Mouse (Mus musculus) neural tube, embryonic 14.5 days (tissue): ENCODE results near the gene Hexa. TPM values are rescaled to one million over a fixed set of nuclear protein-coding genes. Genes with fewer than 3 reads are reported as not detected.

Experiments
- ATAC-seq: fragments of 200-750 bp; cut with Nextera tagmentation; 2 replicates; pipeline ENCODE4 v1.8.0; 2017; ENCODE audit warnings: low read depth, mild to moderate bottlenecking, moderate TSS enrichment, moderate library complexity
- H3K27ac ChIP-seq: fragments of 300-500 bp; sonication (generic); 2 replicates; pipeline ENCODE4 v1.5.1; 2014; ENCODE audit warnings: low read depth, mild to moderate bottlenecking, control low read depth, low read length, moderate library complexity, mixed read lengths
- H3K27me3 ChIP-seq: fragments of 300-500 bp; sonication (generic); 2 replicates; pipeline ENCODE4 v1.6.1; 2014; ENCODE audit warnings: low read length; ENCODE audit not compliant: control insufficient read depth, insufficient read depth
- H3K36me3 ChIP-seq: fragments of 300-500 bp; sonication (generic); 2 replicates; pipeline ENCODE4 v1.6.1; 2014; ENCODE audit warnings: low read length, mixed read lengths; ENCODE audit not compliant: control insufficient read depth, insufficient read depth
- H3K4me1 ChIP-seq: fragments of 300-500 bp; sonication (generic); 2 replicates; pipeline ENCODE4 v1.6.1; 2014; ENCODE audit warnings: low read length; ENCODE audit not compliant: control insufficient read depth, insufficient read depth
- H3K4me2 ChIP-seq: fragments of 300-500 bp; sonication (generic); 2 replicates; pipeline ENCODE4 v1.6.1; 2014; ENCODE audit warnings: mild to moderate bottlenecking, low read depth, low read length, control low read depth
- H3K4me3 ChIP-seq: fragments of 300-500 bp; sonication (generic); 2 replicates; pipeline ENCODE4 v1.5.1; 2014; ENCODE audit warnings: low read depth, low read length, control low read depth, mixed read lengths
- H3K9ac ChIP-seq: fragments of 300-500 bp; sonication (generic); replicated peaks from 2 replicates; pipeline ENCODE4 v1.6.1; 2014; ENCODE audit warnings: low read depth, mild to moderate bottlenecking, control low read depth, low read length, mixed read lengths
- H3K9me3 ChIP-seq: fragments of 300-500 bp; sonication (generic); 2 replicates; pipeline ENCODE4 v1.6.1; 2016; ENCODE audit warnings: low read length; ENCODE audit not compliant: control insufficient read depth
- WGBS: fragments of 180-500 bp; shearing (Covaris S2); extraction: QIAGEN DNeasy Blood & Tissue Kit; methylation state at CpG from one replicate; pipeline ENCODE4 v1.1.7; 2014; 5-methylcytosine and 5-hydroxymethylcytosine counted together
- polyA plus RNA-seq: library from polyadenylated mRNA; unstranded; fragments of >200 nt; fragmentation: Nextera tagmentation; extraction: Ambion mirVana; gene quantifications from 2 replicates; pipeline ENCODE4 v1.2.1, GENCODE M21; 2014

Gene Hexa
- polyA plus RNA-seq, 1 experiment from 2014 or later = 49.0 TPM

DNA sequence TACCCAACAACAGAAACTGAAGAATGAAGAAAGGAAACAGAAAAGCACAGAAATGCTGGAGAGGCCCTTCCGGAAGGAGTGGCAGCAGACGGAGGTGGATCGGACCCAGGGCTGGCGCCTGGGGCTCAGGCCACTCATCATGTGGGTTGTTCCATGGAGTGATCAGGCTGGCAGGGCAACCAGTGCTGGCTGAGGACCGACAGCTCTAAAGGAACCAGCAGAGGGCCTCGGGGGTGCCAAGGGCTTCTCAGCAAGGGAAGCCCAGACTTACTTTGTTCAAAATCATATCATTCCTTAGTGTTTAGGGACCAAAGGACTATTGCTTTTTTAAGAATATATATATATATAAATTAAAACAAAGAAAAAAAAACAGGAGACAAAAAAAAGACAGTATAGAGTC, 66.6 kb downstream of the Hexa start:
- Histone ChIP-seq H3K4me2 (no peak overlapping the region), H3K27ac (no peak overlapping the region), H3K4me1 (no peaks in the 10 kb centered on the region), H3K36me3 (no peaks in the 10 kb centered on the region), H3K27me3 (no peaks in the 10 kb centered on the region), H3K4me3 (no peak overlapping the region), H3K9me3 (no peaks in the 10 kb centered on the region), H3K9ac (no peak overlapping the region)
- 48% methylated on average over 6 of the region's 6 CpGs for WGBS
- ATAC-seq = no peak

DNA sequence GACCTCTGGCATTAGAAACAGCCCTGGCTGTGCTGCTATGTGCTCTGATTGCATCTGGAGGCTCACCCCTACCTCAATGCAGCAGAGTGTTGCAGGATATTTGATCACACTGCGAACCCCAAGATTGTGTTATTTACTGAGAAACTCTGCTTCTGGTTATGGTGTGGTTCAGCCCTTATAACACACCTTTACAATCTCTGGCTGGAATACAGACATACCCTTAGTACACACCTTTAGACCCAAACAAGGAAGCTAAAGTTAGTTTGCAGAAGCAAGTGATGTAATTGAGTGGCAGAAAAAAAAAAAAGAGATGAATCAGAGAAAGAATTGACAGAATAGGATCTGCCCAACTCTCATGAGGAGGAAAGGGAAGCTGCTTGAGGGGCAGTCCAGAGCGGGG, 71.6 kb downstream of the Hexa start:
- no peaks in the 10 kb centered on the region for H3K27me3 ChIP-seq
- ATAC-seq = no peak
- H3K36me3 ChIP-seq = no peaks in the 10 kb centered on the region
- H3K4me3 ChIP-seq = no peak overlapping the region
- H3K9ac ChIP-seq = no peak overlapping the region
- WGBS = 91% methylated on average over 2 of the region's 2 CpGs
- no peaks in the 10 kb centered on the region for H3K4me1 ChIP-seq
- no peak overlapping the region for H3K4me2 ChIP-seq
- no peak overlapping the region for H3K27ac ChIP-seq
- H3K9me3 ChIP-seq = no peaks in the 10 kb centered on the region

Other genes with a start within 250 kb of the Hexa start
- 22.1 and 28.8 TPM in 2 replicates for gene Adpgk, start 248.0 kb upstream of the Hexa start, polyA plus RNA-seq
- gene Bbs4, start 186.0 kb upstream of the Hexa start, polyA plus RNA-seq = 37.1 and 37.7 TPM in 2 replicates
- gene Arih1, start 52.9 kb upstream of the Hexa start, polyA plus RNA-seq = 17.7 and 20.0 TPM in 2 replicates
- 0.68 and 0.94 TPM in 2 replicates for gene Tmem202, start 307 bp downstream of the Hexa start, polyA plus RNA-seq
- 28.8 and 34.8 TPM in 2 replicates for gene Celf6, start 38.4 kb downstream of the Hexa start, polyA plus RNA-seq
- 246 and 258 TPM in 2 replicates for gene Parp6, start 77.7 kb downstream of the Hexa start, polyA plus RNA-seq
- gene Pkm, start 116.8 kb downstream of the Hexa start, polyA plus RNA-seq = 834 and 964 TPM in 2 replicates
- 3.1 and 6.0 TPM in 2 replicates for gene Gramd2, start 140.6 kb downstream of the Hexa start, polyA plus RNA-seq
- 13.3 and 13.5 TPM in 2 replicates for gene Senp8, start 211.2 kb downstream of the Hexa start, polyA plus RNA-seq
- 37.9 and 38.9 TPM in 2 replicates for gene Myo9a, start 211.4 kb downstream of the Hexa start, polyA plus RNA-seq